Mouse (Mus musculus) neural tube, embryonic 11.5 days (tissue): ENCODE results near the gene Mgmt. TPM values are rescaled to one million over a fixed set of nuclear protein-coding genes. Genes with fewer than 3 reads are reported as not detected.

Experiments
- ATAC-seq: fragments of 200-750 bp; cut with Nextera tagmentation; 2 replicates; pipeline ENCODE4 v1.8.0; 2017; ENCODE audit warnings: moderate number of reproducible peaks, mild to moderate bottlenecking, moderate TSS enrichment, moderate library complexity; ENCODE audit not compliant: insufficient read depth, low FRiP score, low TSS enrichment
- DNase-seq: peaks from one replicate; pipeline ENCODE4 v3.0.0-alpha.2; 2015; ENCODE audit warnings: low spot score
- H3K27ac ChIP-seq: fragments of 300-500 bp; sonication (generic); 2 replicates; pipeline ENCODE4 v1.5.1; 2014; ENCODE audit warnings: low read depth, mild to moderate bottlenecking, low read length
- H3K27me3 ChIP-seq: fragments of 300-500 bp; sonication (generic); 2 replicates; pipeline ENCODE4 v1.6.1; 2014; ENCODE audit warnings: mild to moderate bottlenecking, low read length, mixed read lengths; ENCODE audit not compliant: control insufficient read depth, insufficient read depth
- H3K36me3 ChIP-seq: fragments of 300-500 bp; sonication (generic); 2 replicates; pipeline ENCODE4 v1.6.1; 2014; ENCODE audit warnings: mild to moderate bottlenecking, low read length, moderate library complexity, mixed read lengths; ENCODE audit not compliant: control insufficient read depth, insufficient read depth
- H3K4me1 ChIP-seq: fragments of 300-500 bp; sonication (generic); 2 replicates; pipeline ENCODE4 v1.6.1; 2014; ENCODE audit warnings: low read length, mixed read lengths; ENCODE audit not compliant: control insufficient read depth, insufficient read depth
- H3K4me2 ChIP-seq: fragments of 300-500 bp; sonication (generic); 2 replicates; pipeline ENCODE4 v1.6.1; 2014; ENCODE audit warnings: low read depth, mild to moderate bottlenecking, moderate library complexity
- H3K4me3 ChIP-seq: fragments of 300-500 bp; sonication (generic); 2 replicates; pipeline ENCODE4 v1.5.1; 2014; ENCODE audit warnings: low read depth, low read length
- H3K9ac ChIP-seq: fragments of 300-500 bp; sonication (generic); 2 replicates; pipeline ENCODE4 v1.6.1; 2014; ENCODE audit warnings: mild to moderate bottlenecking, low read length
- H3K9me3 ChIP-seq: fragments of 300-500 bp; sonication (generic); 2 replicates; pipeline ENCODE4 v1.6.1; 2016; ENCODE audit warnings: low read length; ENCODE audit not compliant: control insufficient read depth
- WGBS: fragments of 180-500 bp; shearing (Covaris S2); extraction: QIAGEN DNeasy Blood & Tissue Kit; methylation state at CpG from one replicate; pipeline ENCODE4 v1.1.7; 2014; 5-methylcytosine and 5-hydroxymethylcytosine counted together
- polyA plus RNA-seq: library from polyadenylated mRNA; unstranded; fragments of >200 nt; fragmentation: Nextera tagmentation; extraction: Ambion mirVana; gene quantifications from 2 replicates; pipeline ENCODE4 v1.2.1, GENCODE M21; 2014

The Mgmt gene
- polyA plus RNA-seq, 1 experiment from 2014 or later, result 4.2 TPM

GRCm38 (mm10) chr7:137000703-137001102 is 106.3 kb downstream of the Mgmt start:
- ATAC-seq (peak; percentile 48; the same call in 1 of the 2 replicates), DNase-seq (peak; percentile 32)
- no peaks in the 10 kb centered on the region for H3K36me3 ChIP-seq
- H3K4me1 ChIP-seq, result peaks cover 12% of the 10 kb centered on the region
- no peaks in the 10 kb centered on the region for H3K27me3 ChIP-seq
- no peak overlapping the region for H3K27ac ChIP-seq
- H3K9me3 ChIP-seq, result no peaks in the 10 kb centered on the region
- H3K4me2 ChIP-seq, result no peak overlapping the region
- WGBS, result 60% methylated on average over 11 of the region's 11 CpGs
- no peak overlapping the region for H3K4me3 ChIP-seq
- no peak overlapping the region for H3K9ac ChIP-seq

- Histone ChIP-seq H3K9ac (no peak overlapping the region), H3K4me3 (no peak overlapping the region), H3K27me3 (no peaks in the 10 kb centered on the region), H3K27ac (no peak overlapping the region), H3K4me2 (no peak overlapping the region), H3K9me3 (no peaks in the 10 kb centered on the region), H3K36me3 (no peaks in the 10 kb centered on the region), H3K4me1 (peaks cover 12% of the 10 kb centered on the region)
- 62% methylated on average over 15 of the region's 15 CpGs for WGBS
- ATAC-seq, result no peak
- no peak for DNase-seq
Measured at GRCm38 (mm10) chr7:137001215-137001614, 106.8 kb downstream of the Mgmt start.

GRCm38 (mm10) chr7:137001783-137002182 is 107.4 kb downstream of the Mgmt start:
- H3K4me3 ChIP-seq, result no peak overlapping the region
- H3K4me1 ChIP-seq, result peaks cover 12% of the 10 kb centered on the region
- H3K9ac ChIP-seq, result no peak overlapping the region
- WGBS, result 63% methylated on average over 5 of the region's 5 CpGs
- no peak for DNase-seq
- no peaks in the 10 kb centered on the region for H3K27me3 ChIP-seq
- no peak for ATAC-seq
- H3K36me3 ChIP-seq, result no peaks in the 10 kb centered on the region
- H3K4me2 ChIP-seq, result no peak overlapping the region
- no peaks in the 10 kb centered on the region for H3K9me3 ChIP-seq
- no peak overlapping the region for H3K27ac ChIP-seq

GRCm38 (mm10) chr7:137002431-137002830 is 108.0 kb downstream of the Mgmt start:
- Histone ChIP-seq H3K4me2 (no peak overlapping the region), H3K27ac (no peak overlapping the region), H3K36me3 (no peaks in the 10 kb centered on the region), H3K9ac (no peak overlapping the region), H3K27me3 (no peaks in the 10 kb centered on the region), H3K4me3 (no peak overlapping the region), H3K9me3 (no peaks in the 10 kb centered on the region), H3K4me1 (peaks cover 12% of the 10 kb centered on the region)
- DNase-seq, result no peak
- WGBS, result 82% methylated on average over 3 of the region's 3 CpGs
- no peak for ATAC-seq

- H3K27me3 ChIP-seq, result no peaks in the 10 kb centered on the region
- peaks cover 12% of the 10 kb centered on the region for H3K4me1 ChIP-seq
- no peak for DNase-seq
- H3K9me3 ChIP-seq, result no peaks in the 10 kb centered on the region
- 51% methylated on average over 11 of the region's 11 CpGs for WGBS
- H3K27ac ChIP-seq, result 0 out of 2 replicates have a peak overlapping the region, but pooled peaks have one; percentile 27
- no peak overlapping the region for H3K4me2 ChIP-seq
- ATAC-seq, result no peak
- H3K9ac ChIP-seq, result no peak overlapping the region
- no peak overlapping the region for H3K4me3 ChIP-seq
- no peaks in the 10 kb centered on the region for H3K36me3 ChIP-seq
Measured at GRCm38 (mm10) chr7:137005293-137005692, 110.9 kb downstream of the Mgmt start.

- no peak for DNase-seq
- Histone ChIP-seq H3K9ac (no peak overlapping the region), H3K27me3 (no peaks in the 10 kb centered on the region), H3K27ac (no peak overlapping the region), H3K36me3 (no peaks in the 10 kb centered on the region), H3K9me3 (no peaks in the 10 kb centered on the region), H3K4me1 (peaks cover 4% of the 10 kb centered on the region; the same call in 1 of the 2 replicates), H3K4me2 (no peak overlapping the region), H3K4me3 (no peak overlapping the region)
- WGBS, result 63% methylated on average over 6 of the region's 6 CpGs
- no peak for ATAC-seq
Measured at GRCm38 (mm10) chr7:137008321-137008720, 113.9 kb downstream of the Mgmt start.

GRCm38 (mm10) chr7:137009732-137010275 is 115.4 kb downstream of the Mgmt start:
- no peak for ATAC-seq
- H3K27me3 ChIP-seq, result no peaks in the 10 kb centered on the region
- WGBS, result 89% methylated on average over 19 of the region's 19 CpGs

GRCm38 (mm10) chr7:137010451-137010850 is 116.0 kb downstream of the Mgmt start:
- H3K4me2 ChIP-seq, result no peak overlapping the region
- H3K9ac ChIP-seq, result no peak overlapping the region
- H3K27ac ChIP-seq, result no peak overlapping the region
- DNase-seq, result no peak
- no peak overlapping the region for H3K4me3 ChIP-seq
- WGBS, result 90% methylated on average over 2 of the region's 2 CpGs
- H3K4me1 ChIP-seq, result no peaks in the 10 kb centered on the region
- no peaks in the 10 kb centered on the region for H3K9me3 ChIP-seq
- no peaks in the 10 kb centered on the region for H3K27me3 ChIP-seq
- H3K36me3 ChIP-seq, result no peaks in the 10 kb centered on the region
- ATAC-seq, result no peak

More at GRCm38 (mm10) chr7:137009732-137010275, 115.4 kb downstream of the Mgmt start:
- no peaks in the 10 kb centered on the region for H3K36me3 ChIP-seq
- no peak overlapping the region for H3K9ac ChIP-seq
- no peaks in the 10 kb centered on the region for H3K4me1 ChIP-seq
- H3K4me2 ChIP-seq, result no peak overlapping the region
- H3K9me3 ChIP-seq, result no peaks in the 10 kb centered on the region
- H3K27ac ChIP-seq, result no peak overlapping the region
- no peak for DNase-seq
- no peak overlapping the region for H3K4me3 ChIP-seq

GRCm38 (mm10) chr7:137012687-137013086 is 118.3 kb downstream of the Mgmt start:
- DNase-seq (no peak), ATAC-seq (no peak)
- no peak overlapping the region for H3K4me2 ChIP-seq
- no peak overlapping the region for H3K4me3 ChIP-seq
- H3K36me3 ChIP-seq, result no peaks in the 10 kb centered on the region
- H3K4me1 ChIP-seq, result no peaks in the 10 kb centered on the region
- no peak overlapping the region for H3K27ac ChIP-seq
- H3K9me3 ChIP-seq, result no peaks in the 10 kb centered on the region
- no peaks in the 10 kb centered on the region for H3K27me3 ChIP-seq
- 82% methylated on average over 8 of the region's 8 CpGs for WGBS
- H3K9ac ChIP-seq, result no peak overlapping the region
